Mouse (Mus musculus) right cerebral cortex, postnatal 36 days (tissue): ENCODE data around the gene Dazap2.
"Not testable (repeated sequence)": the region's sequence is repeated elsewhere in the genome, so short reads cannot be mapped to it uniquely, and the experiment has no call there.

ENCODE experiments used
- DNase-seq, 2 experiments: peaks; one replicate each; pipeline ENCODE4 v3.0.0; 2022; ENCODE audit warnings: low spot score in 2 of 2, mixed read lengths in 1 of 2

Gene Dazap2

GRCm38 (mm10) chr15:100611951-100612350, 3.2 kb upstream of the Dazap2 start:
- DNase-seq = no peak

GRCm38 (mm10) chr15:100612432-100612831, 2.7 kb upstream of the Dazap2 start:
- no peak for DNase-seq

GRCm38 (mm10) chr15:100613584-100613983, 1.6 kb upstream of the Dazap2 start:
- DNase-seq = peak; percentile 51 to 64

GRCm38 (mm10) chr15:100614218-100614995, 742 bp upstream of the Dazap2 start:
- no peak for DNase-seq

- peak; percentile 82 for DNase-seq
These were observed 674 bp downstream of the Dazap2 start for GRCm38 (mm10) chr15:100615825-100616220.

- no peak for DNase-seq
These were observed 1.1 kb downstream of the Dazap2 start for GRCm38 (mm10) chr15:100616221-100616620.

GRCm38 (mm10) chr15:100619200-100619599, 4.1 kb downstream of the Dazap2 start:
- no peak for DNase-seq

GRCm38 (mm10) chr15:100621671-100622070, 6.5 kb downstream of the Dazap2 start:
- DNase-seq = not testable (repeated sequence)

GRCm38 (mm10) chr15:100622164-100622563, 7.0 kb downstream of the Dazap2 start:
- DNase-seq = peak; percentile 39 to 60

- no peak for DNase-seq
These were observed 8.6 kb downstream of the Dazap2 start for GRCm38 (mm10) chr15:100623754-100624153.

GRCm38 (mm10) chr15:100624435-100624834, 9.3 kb downstream of the Dazap2 start:
- DNase-seq = no peak

GRCm38 (mm10) chr15:100627287-100627686, 12.1 kb downstream of the Dazap2 start:
- no peak for DNase-seq

GRCm38 (mm10) chr15:100627774-100628370, 12.7 kb downstream of the Dazap2 start:
- DNase-seq = no peak

GRCm38 (mm10) chr15:100628797-100629196, 13.6 kb downstream of the Dazap2 start:
- DNase-seq = no peak

- DNase-seq = no peak
These were observed 15.0 kb downstream of the Dazap2 start for GRCm38 (mm10) chr15:100630126-100630525.

- no peak for DNase-seq
These were observed 16.5 kb downstream of the Dazap2 start for GRCm38 (mm10) chr15:100631454-100632170.

GRCm38 (mm10) chr15:100632323-100632722, 17.2 kb downstream of the Dazap2 start:
- no peak for DNase-seq

- DNase-seq = no peak
These were observed 18.2 kb downstream of the Dazap2 start for GRCm38 (mm10) chr15:100633341-100633740.

- DNase-seq = no peak
These were observed 20.1 kb downstream of the Dazap2 start for GRCm38 (mm10) chr15:100635239-100635638.

- DNase-seq = no peak
These were observed 20.9 kb downstream of the Dazap2 start for GRCm38 (mm10) chr15:100635851-100636645.

GRCm38 (mm10) chr15:100636700-100637501, 21.8 kb downstream of the Dazap2 start, which contains the start of gene Smagp:
Gene Smagp, minus strand, starts transcription at chr15:100636940.
- DNase-seq = no peak
